Mouse (Mus musculus): ENCODE measurements around the gene Shc2. TPM values are rescaled to one million over a fixed set of nuclear protein-coding genes. Genes with fewer than 3 reads are reported as not detected.

The Shc2 gene
- polyA plus RNA-seq, 1 experiment from 2014 or later, result 2.0 TPM

GRCm38 (mm10) chr10:79577376-79577775, 60.3 kb downstream of the Shc2 start:
- Histone ChIP-seq H3K9me3 (replicated peaks) (no peaks in the 10 kb centered on the region), H3K4me1 (replicated peaks) (no peaks in the 10 kb centered on the region), H3K36me3 (no peaks in the 10 kb centered on the region), H3K4me3 (no peak overlapping the region), H3K9ac (no peak overlapping the region), H3K27ac (no peak overlapping the region), H3K4me2 (no peak overlapping the region), H3K27me3 (peaks cover 14% of the 10 kb centered on the region)
- WGBS, result 74% methylated on average over 4 of the region's 4 CpGs
- no peak for ATAC-seq (replicated peaks; ENCODE audit: insufficient number of reproducible peaks, insufficient read depth, low FRiP score, low read depth)

GRCm38 (mm10) chr10:79575754-79576153, 62.0 kb downstream of the Shc2 start:
- ATAC-seq (replicated peaks; ENCODE audit: insufficient number of reproducible peaks, insufficient read depth, low FRiP score, low read depth), result no peak

GRCm38 (mm10) chr10:79574796-79575195, 62.9 kb downstream of the Shc2 start:
- H3K36me3 ChIP-seq, result no peaks in the 10 kb centered on the region
- 86% methylated on average over 6 of the region's 6 CpGs for WGBS
- no peaks in the 10 kb centered on the region for H3K9me3 ChIP-seq (replicated peaks)
- ATAC-seq (replicated peaks; ENCODE audit: insufficient number of reproducible peaks, insufficient read depth, low FRiP score, low read depth), result no peak
- no peak overlapping the region for H3K27ac ChIP-seq
- peaks cover 12% of the 10 kb centered on the region for H3K27me3 ChIP-seq
- no peak overlapping the region for H3K9ac ChIP-seq
- no peak overlapping the region for H3K4me3 ChIP-seq
- H3K4me2 ChIP-seq, result no peak overlapping the region
- no peaks in the 10 kb centered on the region for H3K4me1 ChIP-seq (replicated peaks)

More at GRCm38 (mm10) chr10:79575754-79576153, 62.0 kb downstream of the Shc2 start:
- Histone ChIP-seq H3K9ac (no peak overlapping the region), H3K27ac (no peak overlapping the region), H3K36me3 (no peaks in the 10 kb centered on the region), H3K27me3 (peaks cover 14% of the 10 kb centered on the region), H3K4me2 (no peak overlapping the region), H3K4me3 (no peak overlapping the region), H3K9me3 (replicated peaks) (no peaks in the 10 kb centered on the region), H3K4me1 (replicated peaks) (no peaks in the 10 kb centered on the region)
- 70% methylated on average over 6 of the region's 6 CpGs for WGBS

GRCm38 (mm10) chr10:79574350-79574749, 63.4 kb downstream of the Shc2 start:
- Histone ChIP-seq H3K4me3 (no peak overlapping the region), H3K27me3 (peaks cover 8% of the 10 kb centered on the region), H3K27ac (no peak overlapping the region), H3K4me1 (replicated peaks) (no peaks in the 10 kb centered on the region), H3K4me2 (no peak overlapping the region), H3K9me3 (replicated peaks) (no peaks in the 10 kb centered on the region), H3K36me3 (no peaks in the 10 kb centered on the region), H3K9ac (no peak overlapping the region)
- no peak for ATAC-seq (replicated peaks; ENCODE audit: insufficient number of reproducible peaks, insufficient read depth, low FRiP score, low read depth)
- WGBS, result 76% methylated on average over 8 of the region's 8 CpGs

- H3K4me3 ChIP-seq, result no peak overlapping the region
- no peak overlapping the region for H3K4me2 ChIP-seq
- H3K36me3 ChIP-seq, result no peaks in the 10 kb centered on the region
- no peak overlapping the region for H3K27ac ChIP-seq
- 81% methylated on average over 6 of the region's 6 CpGs for WGBS
- no peak overlapping the region for H3K9ac ChIP-seq
- H3K9me3 ChIP-seq (replicated peaks), result no peaks in the 10 kb centered on the region
- no peaks in the 10 kb centered on the region for H3K4me1 ChIP-seq (replicated peaks)
- H3K27me3 ChIP-seq, result peaks cover 4% of the 10 kb centered on the region
- no peak for ATAC-seq (replicated peaks; ENCODE audit: insufficient number of reproducible peaks, insufficient read depth, low FRiP score, low read depth)
Observed at GRCm38 (mm10) chr10:79573611-79574010, 64.1 kb downstream of the Shc2 start.

GRCm38 (mm10) chr10:79571314-79571713, 66.4 kb downstream of the Shc2 start:
- H3K4me1 ChIP-seq (replicated peaks), result no peaks in the 10 kb centered on the region
- no peak overlapping the region for H3K4me3 ChIP-seq
- H3K36me3 ChIP-seq, result no peaks in the 10 kb centered on the region
- WGBS, result 90% methylated on average over 2 of the region's 2 CpGs
- no peak for ATAC-seq (replicated peaks; ENCODE audit: insufficient number of reproducible peaks, insufficient read depth, low FRiP score, low read depth)
- H3K9ac ChIP-seq, result no peak overlapping the region
- no peak overlapping the region for H3K4me2 ChIP-seq
- H3K27ac ChIP-seq, result no peak overlapping the region
- no peaks in the 10 kb centered on the region for H3K9me3 ChIP-seq (replicated peaks)
- H3K27me3 ChIP-seq, result no peaks in the 10 kb centered on the region

GRCm38 (mm10) chr10:79569921-79570320, 67.8 kb downstream of the Shc2 start:
- Histone ChIP-seq H3K4me2 (no peak overlapping the region), H3K9ac (no peak overlapping the region), H3K9me3 (replicated peaks) (no peaks in the 10 kb centered on the region), H3K36me3 (no peaks in the 10 kb centered on the region), H3K4me1 (replicated peaks) (no peaks in the 10 kb centered on the region), H3K27me3 (no peaks in the 10 kb centered on the region), H3K4me3 (no peak overlapping the region), H3K27ac (no peak overlapping the region)
- 85% methylated on average over 5 of the region's 5 CpGs for WGBS
- ATAC-seq (replicated peaks; ENCODE audit: insufficient number of reproducible peaks, insufficient read depth, low FRiP score, low read depth), result no peak

Other genes starting within 250 kb of the Shc2 start
- not detected in 2 replicates for gene Vmn2r83, start 169.2 kb downstream of the Shc2 start, polyA plus RNA-seq (2015; fragmentation: Nextera tagmentation; extraction: Ambion mirVana)
- gene Plpp2, start 104.1 kb downstream of the Shc2 start, polyA plus RNA-seq (2015; fragmentation: Nextera tagmentation; extraction: Ambion mirVana), result 7.9 and 10.9 TPM in 2 replicates
- gene Mier2, start 82.7 kb downstream of the Shc2 start, polyA plus RNA-seq (2015; fragmentation: Nextera tagmentation; extraction: Ambion mirVana), result 21.7 and 32.9 TPM in 2 replicates
- not detected in 2 replicates for gene Theg, start 50.6 kb downstream of the Shc2 start, polyA plus RNA-seq (2015; fragmentation: Nextera tagmentation; extraction: Ambion mirVana)
- gene C2cd4c, start 23.9 kb downstream of the Shc2 start, polyA plus RNA-seq (2015; fragmentation: Nextera tagmentation; extraction: Ambion mirVana), result not detected in 2 replicates
- gene Odf3l2, start 7.8 kb upstream of the Shc2 start, polyA plus RNA-seq (2015; fragmentation: Nextera tagmentation; extraction: Ambion mirVana), result not detected in 2 replicates
- gene Madcam1, start 26.6 kb upstream of the Shc2 start, polyA plus RNA-seq (2015; fragmentation: Nextera tagmentation; extraction: Ambion mirVana), result 1.4 and 1.9 TPM in 2 replicates
- gene Tpgs1, start 31.5 kb upstream of the Shc2 start, polyA plus RNA-seq (2015; fragmentation: Nextera tagmentation; extraction: Ambion mirVana), result 39.5 and 46.8 TPM in 2 replicates
- 86.7 and 98.4 TPM in 2 replicates for gene Cdc34, start 44.3 kb upstream of the Shc2 start, polyA plus RNA-seq (2015; fragmentation: Nextera tagmentation; extraction: Ambion mirVana)
- gene Gzmm, start 51.1 kb upstream of the Shc2 start, polyA plus RNA-seq (2015; fragmentation: Nextera tagmentation; extraction: Ambion mirVana), result 1.1 TPM in 2 replicates
- 998 and 1,017 TPM in 2 replicates for gene Bsg, start 66.6 kb upstream of the Shc2 start, polyA plus RNA-seq (2015; fragmentation: Nextera tagmentation; extraction: Ambion mirVana)
- 0.08 and 0.09 TPM in 2 replicates for gene Hcn2, start 78.7 kb upstream of the Shc2 start, polyA plus RNA-seq (2015; fragmentation: Nextera tagmentation; extraction: Ambion mirVana)
- gene Polrmt, start 108.7 kb upstream of the Shc2 start, polyA plus RNA-seq (2015; fragmentation: Nextera tagmentation; extraction: Ambion mirVana), result 30.0 and 36.5 TPM in 2 replicates
- 0.06 and 0.16 TPM in 2 replicates for gene Fgf22, start 117.2 kb upstream of the Shc2 start, polyA plus RNA-seq (2015; fragmentation: Nextera tagmentation; extraction: Ambion mirVana)
- gene Rnf126, start 129.0 kb upstream of the Shc2 start, polyA plus RNA-seq (2015; fragmentation: Nextera tagmentation; extraction: Ambion mirVana), result 54.0 and 65.5 TPM in 2 replicates
- 29.0 and 30.9 TPM in 2 replicates for gene Fstl3, start 139.4 kb upstream of the Shc2 start, polyA plus RNA-seq (2015; fragmentation: Nextera tagmentation; extraction: Ambion mirVana)
- 0.49 and 5.1 TPM in 2 replicates for gene Prss57, start 153.0 kb upstream of the Shc2 start, polyA plus RNA-seq (2015; fragmentation: Nextera tagmentation; extraction: Ambion mirVana)
- 57.8 and 73.1 TPM in 2 replicates for gene Palm, start 155.7 kb upstream of the Shc2 start, polyA plus RNA-seq (2015; fragmentation: Nextera tagmentation; extraction: Ambion mirVana)
- 0.81 and 1.3 TPM in 2 replicates for gene Misp, start 183.1 kb upstream of the Shc2 start, polyA plus RNA-seq (2015; fragmentation: Nextera tagmentation; extraction: Ambion mirVana)
- gene Ptbp1, start 216.5 kb upstream of the Shc2 start, polyA plus RNA-seq (2015; fragmentation: Nextera tagmentation; extraction: Ambion mirVana), result 89.6 and 162 TPM in 2 replicates
- gene Prtn3, start 236.6 kb upstream of the Shc2 start, polyA plus RNA-seq (2015; fragmentation: Nextera tagmentation; extraction: Ambion mirVana), result 1.1 and 3.0 TPM in 2 replicates
- gene Plppr3, start 236.7 kb upstream of the Shc2 start, polyA plus RNA-seq (2015; fragmentation: Nextera tagmentation; extraction: Ambion mirVana), result 8.6 and 15.3 TPM in 2 replicates
- gene Elane, start 248.3 kb upstream of the Shc2 start, polyA plus RNA-seq (2015; fragmentation: Nextera tagmentation; extraction: Ambion mirVana), result 0.25 and 2.0 TPM in 2 replicates